Mouse (Mus musculus) large intestine, adult 2 months (tissue): ENCODE data around the gene 1810013L24Rik. TPM values are rescaled to one million over a fixed set of nuclear protein-coding genes. Genes with fewer than 3 reads are reported as not detected.
A peak's percentile ranks its signal among the peaks of the same experiment; 100 is the strongest.

Experiments
- DNase-seq: peaks from one replicate; pipeline ENCODE4 v3.0.0-alpha.2; 2012; ENCODE audit warnings: low read depth, low spot score
- WGBS: fragments of 180-500 bp; shearing (Covaris S2); methylation state at CpG from one replicate; pipeline ENCODE4 v1.1.7; 2018; 5-methylcytosine and 5-hydroxymethylcytosine counted together
- polyA plus RNA-seq: library from polyadenylated mRNA; depleted of rRNA; stranded (reverse); fragments of >200 nt; gene quantifications from 2 replicates; pipeline ENCODE4 v1.2.3, GENCODE M21; 2012; rRNA removed

The 1810013L24Rik gene
- polyA plus RNA-seq = 13.9 and 15.2 TPM in 2 replicates

GRCm38 (mm10) chr16:8829564-8830359 lies at the start of gene 1810013L24Rik:
Gene 1810013L24Rik, plus strand, starts transcription at chr16:8830100.
- WGBS = under 1% methylated on average over 80 of the region's 80 CpGs
- DNase-seq = peak; percentile 99

DNA sequence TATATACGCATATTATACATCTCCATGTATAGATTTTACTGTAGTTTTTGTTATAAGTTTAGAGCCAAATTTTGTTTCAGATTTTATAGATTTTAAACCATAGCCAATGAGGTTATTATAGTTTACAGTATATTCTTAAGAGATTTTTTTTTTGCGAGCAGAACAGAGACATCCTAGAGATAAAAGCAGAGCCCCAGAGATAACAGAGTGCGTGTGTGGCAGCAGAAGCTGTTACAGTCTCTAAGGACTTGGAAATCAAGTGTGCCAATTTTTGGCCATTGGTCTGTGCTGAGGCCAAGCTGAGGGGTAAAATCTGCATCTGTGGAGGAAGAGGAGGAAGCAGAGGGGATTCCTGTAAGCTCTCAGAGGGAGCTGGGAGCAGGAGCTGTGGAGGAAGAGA lies 49.7 kb upstream of the 1810013L24Rik start:
- 73% methylated on average over 3 of the region's 3 CpGs for WGBS
- no peak for DNase-seq

- DNase-seq = no peak
- WGBS = 57% methylated on average over 6 of the region's 6 CpGs
Measured at GRCm38 (mm10) chr16:8781191-8781590, 48.7 kb upstream of the 1810013L24Rik start.

GRCm38 (mm10) chr16:8781660-8782059 lies 48.2 kb upstream of the 1810013L24Rik start:
- DNase-seq = no peak
- WGBS = 90% methylated on average over 2 of the region's 2 CpGs

- DNase-seq = no peak
- WGBS = 86% methylated on average over 16 of the region's 16 CpGs
Measured at GRCm38 (mm10) chr16:8783198-8783913, 46.5 kb upstream of the 1810013L24Rik start.

- DNase-seq = peak; percentile 50
- WGBS = 11% methylated on average over 3 of the region's 3 CpGs
Measured at GRCm38 (mm10) chr16:8784753-8785152, 45.1 kb upstream of the 1810013L24Rik start.

DNA sequence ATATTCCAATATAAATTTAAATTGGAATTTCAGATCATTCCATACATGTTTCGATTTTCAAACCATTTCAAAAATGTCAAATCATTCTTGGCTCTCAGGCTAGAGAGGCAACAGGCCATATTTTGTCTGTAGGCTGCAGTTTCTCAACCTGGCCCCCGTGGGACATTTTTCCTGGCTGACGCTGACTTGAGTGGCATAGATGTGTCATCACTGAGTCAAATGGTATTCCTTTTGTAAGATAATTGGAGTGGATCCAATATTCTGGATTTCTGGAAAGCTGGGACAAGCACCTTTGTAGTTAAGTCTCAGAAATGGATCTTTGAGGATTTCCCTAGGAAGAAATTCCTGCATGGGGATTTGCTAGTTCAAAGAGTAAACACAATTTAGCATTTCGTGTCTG lies 39.0 kb upstream of the 1810013L24Rik start:
- WGBS = 73% methylated on average over 4 of the region's 4 CpGs
- no peak for DNase-seq

GRCm38 (mm10) chr16:8791949-8792557 lies 37.8 kb upstream of the 1810013L24Rik start, which contains the start of gene Usp7:
Gene Usp7, minus strand, starts transcription at chr16:8792308.
- no peak for DNase-seq
- WGBS = 93% methylated on average over 20 of the region's 20 CpGs

DNA sequence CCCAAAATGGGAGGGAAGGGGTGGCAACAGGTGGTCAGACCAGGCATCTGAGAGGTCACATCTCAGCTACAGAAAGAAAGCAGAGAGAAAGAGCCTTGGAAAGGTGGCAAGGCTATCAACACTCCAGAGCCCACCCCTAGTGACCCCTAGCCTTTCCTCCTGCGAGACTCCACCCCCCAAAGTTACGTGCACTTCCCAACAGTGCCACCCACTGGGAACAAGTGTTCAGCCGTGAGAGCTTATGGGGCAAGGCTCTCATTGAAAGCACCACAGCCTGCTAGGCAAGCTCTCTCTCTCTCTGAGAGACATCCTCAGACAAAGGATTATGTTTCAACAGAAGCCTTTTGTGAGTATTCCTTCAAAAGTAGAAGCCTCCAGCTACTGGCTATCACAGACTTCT lies 34.9 kb upstream of the 1810013L24Rik start:
- no peak for DNase-seq
- WGBS = 7% methylated on average over 3 of the region's 3 CpGs

- WGBS = 53% methylated on average over 2 of the region's 2 CpGs
- no peak for DNase-seq
Measured at GRCm38 (mm10) chr16:8795906-8796305, 34.0 kb upstream of the 1810013L24Rik start.

GRCm38 (mm10) chr16:8806703-8807102 lies 23.2 kb upstream of the 1810013L24Rik start:
- 26% methylated on average over 4 of the region's 4 CpGs for WGBS
- DNase-seq = no peak

DNA sequence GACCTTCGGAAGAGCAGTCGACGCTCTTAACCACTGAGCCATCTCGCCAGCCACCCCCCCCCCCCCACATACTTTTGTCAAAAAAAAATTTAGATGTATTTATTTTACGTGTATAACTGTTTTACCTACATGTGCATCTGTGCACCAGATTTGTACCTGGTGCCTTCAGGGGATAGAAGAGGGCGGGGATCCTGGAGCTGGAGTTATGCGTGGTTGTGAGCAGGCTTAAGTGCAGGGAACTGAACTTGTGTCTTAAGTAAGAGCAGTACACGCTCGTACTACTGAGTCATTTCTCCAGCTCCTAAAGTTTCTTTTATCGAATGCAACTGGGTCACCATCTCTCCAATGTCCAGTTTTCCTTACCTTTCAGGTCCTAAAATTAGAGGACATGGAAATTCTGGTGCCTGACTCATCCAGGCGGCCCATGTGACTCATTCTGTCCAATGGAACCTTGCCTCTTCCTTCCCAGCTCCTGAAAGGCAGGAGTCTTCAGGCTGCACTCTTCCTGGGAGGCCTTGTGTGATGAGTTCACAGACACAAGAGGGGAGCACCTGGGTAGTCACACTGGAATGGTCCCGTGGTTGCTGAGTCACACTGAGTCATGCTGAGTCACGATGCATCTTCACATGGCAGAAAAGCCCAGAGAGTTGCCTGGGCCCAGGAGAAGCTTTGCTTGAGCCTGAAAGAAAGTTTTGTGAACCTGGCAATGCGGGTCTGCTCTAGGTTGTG lies 19.3 kb upstream of the 1810013L24Rik start:
- WGBS = 85% methylated on average over 14 of the region's 14 CpGs
- no peak for DNase-seq

DNA sequence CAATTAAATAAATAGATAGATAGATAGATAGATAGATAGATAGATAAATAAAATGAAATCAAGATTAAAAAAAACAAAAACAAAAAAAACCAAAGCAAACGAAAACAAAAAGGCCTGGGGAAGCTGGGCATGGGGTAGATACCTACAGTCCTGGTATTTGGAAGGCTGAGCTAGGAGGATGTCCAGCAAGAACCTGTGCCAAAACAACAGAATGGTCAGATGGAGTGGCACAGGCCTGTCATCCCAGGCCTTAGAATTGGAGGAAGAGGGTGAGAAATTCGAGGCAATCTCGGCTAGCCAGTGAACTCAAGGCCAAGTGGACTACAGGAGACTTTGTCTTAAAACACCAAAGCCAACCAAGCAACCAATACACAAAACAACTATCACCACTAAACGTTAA lies 12.0 kb upstream of the 1810013L24Rik start:
- DNase-seq = no peak
- WGBS = 79% methylated on average over 4 of the region's 4 CpGs

GRCm38 (mm10) chr16:8821429-8821828 lies 8.5 kb upstream of the 1810013L24Rik start:
- DNase-seq = no peak
- 38% methylated on average over 1 of the region's 1 CpGs for WGBS

DNA sequence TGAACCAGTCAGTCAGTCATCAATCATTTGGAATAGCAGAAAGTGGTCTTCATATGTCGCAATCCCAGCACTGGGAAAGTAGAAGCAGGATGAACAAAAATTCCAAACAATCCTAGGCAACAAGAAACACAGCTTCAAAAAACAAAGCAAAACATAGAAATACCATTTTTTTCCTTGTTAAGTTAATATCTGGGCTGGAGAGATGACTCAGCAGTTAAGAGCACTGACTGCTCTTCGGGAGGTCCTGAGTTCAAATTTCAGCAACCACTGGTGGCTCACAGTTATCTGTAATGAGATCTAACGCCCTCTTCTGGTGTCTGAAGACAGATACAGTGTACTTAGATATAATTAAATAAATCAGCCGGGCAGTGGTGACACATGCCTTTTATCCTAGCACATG lies 7.3 kb upstream of the 1810013L24Rik start:
- 79% methylated on average over 4 of the region's 4 CpGs for WGBS
- DNase-seq = no peak

- 55% methylated on average over 2 of the region's 2 CpGs for WGBS
- DNase-seq = peak; percentile 32
Measured at GRCm38 (mm10) chr16:8823661-8824060, 6.2 kb upstream of the 1810013L24Rik start.

- 91% methylated on average over 7 of the region's 7 CpGs for WGBS
- DNase-seq = no peak
Measured at GRCm38 (mm10) chr16:8827366-8827765, 2.5 kb upstream of the 1810013L24Rik start.

- WGBS = 8% methylated on average over 33 of the region's 33 CpGs
- peak; percentile 29 for DNase-seq
Measured at GRCm38 (mm10) chr16:8828636-8829563, 1.0 kb upstream of the 1810013L24Rik start.
